Mouse (Mus musculus): ENCODE data around the gene Itprid2.

DNA sequence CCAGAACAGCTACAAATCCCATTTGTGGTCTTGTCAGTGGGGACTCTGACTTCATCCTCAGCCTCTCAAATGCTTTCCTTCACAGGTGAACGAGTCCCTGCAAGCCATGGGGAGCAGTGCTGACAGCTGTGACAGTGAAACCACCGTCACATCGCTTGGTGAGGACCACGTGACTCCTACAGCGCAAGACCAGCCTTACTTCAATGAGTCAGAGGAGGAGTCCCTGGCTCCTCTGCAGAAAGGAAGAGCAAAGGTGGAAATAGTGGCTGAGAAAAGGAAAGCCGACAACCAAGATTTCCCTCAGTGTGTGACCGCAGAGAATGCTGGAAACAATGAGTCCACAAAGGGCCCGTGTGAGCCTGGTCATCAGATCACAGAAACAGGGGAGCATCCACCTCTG lies 21.9 kb downstream of the Itprid2 start:
- TF ChIP-seq POLR2A (IDR thresholded peaks at IDR 0.05; ENCODE audit: low read depth, low read length) (no peak), CTCF (IDR thresholded peaks at IDR 0.05; ENCODE audit: borderline replicate concordance, insufficient read depth, low read length) (no peak)
